Mouse (Mus musculus) heart, adult 18-20 months (tissue): ENCODE results near the gene Cracr2b. TPM values are rescaled to one million over a fixed set of nuclear protein-coding genes. Genes with fewer than 3 reads are reported as not detected.

Source experiments
- DNase-seq, 2 experiments: peaks; one replicate each; pipeline ENCODE4 v3.0.0; 2021 to 2022; ENCODE audit warnings: mixed read lengths in 1 of 2
- long read RNA-seq, 2 experiments: library from polyadenylated mRNA; stranded (forward); transcript quantifications; one replicate each; pipeline ENCODE4 v2.0.0; 2021
- total RNA-seq, 2 experiments: library from RNA; stranded (reverse); gene quantifications; 2 replicates each; pipeline ENCODE4 v1.2.3; 2021

Gene Cracr2b
- 10 to 100 TPM; 22.5 to 23.3 TPM for total RNA-seq
- long read RNA-seq, experiment 1, partial matches to known transcripts: 8 of 19 reads
- long read RNA-seq, experiment 1, other reads (novel, unspliced or antisense): 10 of 19 reads
- long read RNA-seq, experiment 2, partial matches to known transcripts: 4 of 10 reads
- long read RNA-seq, experiment 2, other reads (novel, unspliced or antisense): 6 of 10 reads

GRCm38 (mm10) chr7:141460391-141461113 lies at the start of gene Cracr2b:
Gene Cracr2b, plus strand, starts transcription at chr7:141461094.
- DNase-seq: peak; percentile 69 to 83

- no peak for DNase-seq
Observed at GRCm38 (mm10) chr7:141411667-141412066, 49.2 kb upstream of the Cracr2b start.

GRCm38 (mm10) chr7:141413331-141413730 lies 47.6 kb upstream of the Cracr2b start:
- no peak for DNase-seq

- DNase-seq: peak; percentile 99
Observed at GRCm38 (mm10) chr7:141413809-141414584, 46.9 kb upstream of the Cracr2b start, which contains the start of gene Gatd1. Gene Gatd1, minus strand, starts transcription at chr7:141414136.

DNA sequence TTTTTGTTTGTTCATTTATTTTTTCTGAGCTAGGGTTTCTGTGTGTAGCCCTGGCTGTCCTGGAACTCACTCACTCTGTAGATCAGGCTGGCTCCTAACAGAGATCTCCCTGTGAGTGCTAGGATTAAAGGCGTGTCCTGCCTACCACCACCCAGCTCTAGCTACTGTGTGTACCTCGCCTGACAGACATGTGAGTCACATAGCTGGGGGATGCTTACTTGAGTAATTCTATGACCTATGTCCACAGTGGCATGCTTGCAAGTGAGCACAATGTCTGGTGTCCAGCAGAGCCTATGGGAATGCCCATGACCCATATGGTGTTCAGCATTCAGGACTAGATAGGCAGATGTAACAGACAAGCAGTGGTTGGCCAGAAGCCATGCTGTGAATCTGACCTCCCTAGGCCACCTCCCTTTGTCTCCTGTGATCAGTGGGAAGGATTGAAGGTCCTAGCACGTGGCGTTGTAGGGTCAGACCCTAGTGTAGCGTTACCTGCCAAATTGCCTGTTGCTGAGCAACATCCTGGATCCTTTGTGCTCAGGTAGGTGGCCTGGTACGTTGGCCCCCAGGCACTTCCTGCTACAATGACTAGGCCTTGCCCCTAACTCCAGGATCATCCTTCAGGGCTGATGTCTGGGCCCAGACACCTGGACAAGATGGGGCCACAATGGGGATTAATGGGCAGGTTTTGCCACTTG lies 44.6 kb upstream of the Cracr2b start:
- DNase-seq: no peak

GRCm38 (mm10) chr7:141417731-141418681 lies 42.9 kb upstream of the Cracr2b start:
- DNase-seq: no peak

GRCm38 (mm10) chr7:141418970-141419369 lies 41.9 kb upstream of the Cracr2b start:
- no peak for DNase-seq

- no peak for DNase-seq
Observed at GRCm38 (mm10) chr7:141420030-141420702, 40.7 kb upstream of the Cracr2b start.

GRCm38 (mm10) chr7:141423811-141424210 lies 37.1 kb upstream of the Cracr2b start:
- DNase-seq: no peak

DNA sequence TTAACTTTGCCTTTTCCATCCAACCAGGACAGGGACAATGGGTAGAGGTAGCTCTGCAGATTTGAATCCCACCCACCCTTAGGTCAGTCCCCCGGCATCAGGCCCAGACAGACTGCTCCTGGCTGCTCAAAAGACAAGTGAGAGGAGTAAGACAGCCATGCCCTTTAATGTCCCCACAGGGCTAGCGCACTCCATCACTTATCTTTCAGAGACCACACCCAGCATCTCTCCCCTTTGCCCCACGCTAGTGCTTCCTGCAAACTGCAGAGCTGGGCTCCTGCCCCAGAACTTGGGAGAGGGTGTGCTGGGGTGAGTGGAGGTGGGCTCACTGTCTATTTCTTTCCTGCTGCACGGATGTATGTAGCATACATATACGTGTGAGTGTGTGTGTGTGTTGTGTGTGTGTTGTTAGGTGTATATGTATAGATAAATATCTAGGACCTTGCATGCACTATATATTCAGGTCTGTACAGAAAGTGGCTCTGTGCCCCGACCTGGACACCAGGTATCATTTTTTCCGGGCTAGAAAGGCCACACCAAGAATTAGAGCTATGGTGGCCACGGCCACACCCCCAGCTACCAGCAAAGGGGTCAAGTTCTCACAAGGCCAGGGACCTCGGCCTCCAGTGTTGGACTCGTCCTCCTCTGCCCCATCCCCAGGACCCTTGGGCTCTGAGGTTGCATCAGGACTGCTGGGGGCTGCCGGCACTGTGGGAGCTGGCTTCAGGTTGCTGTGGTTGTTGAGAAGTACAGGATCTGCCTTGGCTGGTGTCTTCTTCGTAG lies 33.8 kb upstream of the Cracr2b start:
- no peak for DNase-seq

- no peak for DNase-seq
Observed at GRCm38 (mm10) chr7:141428701-141429100, 32.2 kb upstream of the Cracr2b start.

DNA sequence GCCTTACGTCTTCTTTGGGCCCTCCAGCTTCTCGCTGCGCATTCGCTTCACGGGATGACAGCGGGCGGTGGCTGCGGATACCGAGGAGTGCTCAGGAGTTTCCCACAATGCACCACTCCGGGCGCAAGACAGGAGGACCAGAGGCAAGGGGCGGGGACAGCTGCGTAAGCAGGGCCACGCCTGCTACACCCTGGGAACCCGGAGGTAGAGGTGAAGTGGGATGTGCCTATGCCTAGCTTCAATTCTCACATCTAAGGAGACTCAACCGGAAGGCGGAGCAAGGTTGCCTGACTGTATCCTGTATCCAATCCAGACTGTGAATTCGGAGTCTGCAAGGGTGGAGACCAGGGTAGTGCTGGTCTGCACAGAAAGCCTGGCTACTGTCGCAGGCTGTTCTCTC lies 31.6 kb upstream of the Cracr2b start, which contains the start of gene Cend1:
Gene Cend1 (minus strand): TSS at position 182 of the 400 bp plus-strand sequence.
- peak; percentile 62 to 64 for DNase-seq

DNA sequence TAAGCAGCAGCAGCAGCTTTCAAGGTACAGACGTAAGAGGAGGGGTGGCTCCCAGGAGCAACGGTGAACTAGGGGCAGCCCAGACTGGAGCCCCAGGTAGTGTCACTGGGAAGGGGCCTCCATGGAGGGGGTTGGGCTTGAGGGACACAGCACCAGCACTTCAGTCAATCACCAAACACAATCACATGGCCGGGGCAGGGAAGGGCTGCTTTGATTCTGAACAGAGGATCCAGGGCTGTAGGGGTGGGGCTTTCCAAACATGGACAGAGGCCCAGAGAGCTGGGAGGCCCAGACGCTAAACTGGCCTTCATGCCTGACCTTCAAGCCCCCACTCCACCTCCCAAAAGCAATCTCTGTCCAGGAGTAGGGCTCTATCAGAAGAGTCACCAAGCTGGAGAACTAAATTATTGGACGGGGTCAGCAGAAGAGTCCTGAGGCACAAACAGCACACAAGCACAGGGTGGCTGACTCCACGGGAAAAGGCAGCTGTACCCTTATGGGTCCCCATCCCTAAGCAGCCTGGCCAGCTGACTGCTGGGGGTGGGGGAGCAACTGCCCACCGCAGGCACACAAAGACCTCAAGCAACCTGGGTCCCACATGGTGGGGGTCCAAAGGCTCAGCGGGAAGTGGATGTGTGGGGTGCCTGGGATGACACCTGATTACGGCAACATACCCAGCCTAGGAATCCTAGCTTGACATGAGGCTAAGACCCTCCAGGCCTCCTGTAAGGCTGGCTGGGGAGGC lies 30.9 kb upstream of the Cracr2b start:
- no peak for DNase-seq

GRCm38 (mm10) chr7:141430585-141431240 lies 30.2 kb upstream of the Cracr2b start:
- no peak for DNase-seq

GRCm38 (mm10) chr7:141431434-141432185 lies 29.3 kb upstream of the Cracr2b start:
- no peak for DNase-seq

GRCm38 (mm10) chr7:141432186-141432611 lies 28.7 kb upstream of the Cracr2b start:
- peak; percentile 64 to 69 for DNase-seq

DNA sequence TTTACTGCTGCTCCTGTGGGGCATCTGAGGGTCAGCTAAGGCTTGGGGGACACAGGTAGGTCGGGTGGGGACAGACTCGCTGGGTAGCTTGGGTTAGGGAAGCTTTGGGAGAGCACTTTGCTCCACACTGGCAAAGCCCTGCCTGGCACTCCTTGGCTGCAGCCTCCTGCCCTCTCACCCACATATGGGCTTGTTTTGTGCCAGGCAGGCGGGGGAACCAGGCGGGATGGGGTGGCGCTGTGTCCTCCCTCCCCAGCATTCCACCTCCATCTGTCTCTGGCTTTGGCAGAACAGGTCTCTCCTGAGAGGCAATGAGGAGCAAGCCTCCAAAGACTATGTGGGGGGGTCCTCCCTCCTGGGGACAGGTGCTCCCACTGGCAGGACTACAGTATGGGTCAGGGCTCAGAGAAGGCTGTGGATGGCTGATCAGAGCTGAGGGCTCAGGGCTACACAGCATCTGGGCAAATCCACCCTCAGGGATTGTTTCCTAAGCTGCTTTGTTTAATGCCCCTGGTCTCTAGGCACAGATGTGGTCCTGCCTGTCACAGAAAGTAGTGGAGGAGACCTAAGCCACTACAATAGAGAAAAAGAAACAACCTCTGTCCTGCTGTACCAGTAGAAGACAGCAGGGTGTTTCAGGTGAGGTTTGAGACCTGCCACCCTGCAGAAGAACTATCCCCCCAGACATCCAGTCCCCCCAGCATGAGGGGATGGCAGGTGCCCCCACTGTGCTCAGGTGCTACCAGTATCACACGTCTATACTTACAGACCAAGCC lies 28.0 kb upstream of the Cracr2b start:
- DNase-seq: peak; percentile 73 to 87
